Mouse (Mus musculus) urinary bladder, adult 18-20 months (tissue): Measurements from ENCODE around the gene Cfap77.
"Not testable (repeated sequence)": the region's sequence is repeated elsewhere in the genome, so short reads cannot be mapped to it uniquely, and the experiment has no call there.

Source experiments
- DNase-seq, 2 experiments: peaks; one replicate each; pipeline ENCODE4 v3.0.0; 2022; ENCODE audit warnings: low spot score in 2 of 2, mixed read lengths in 2 of 2

The Cfap77 gene

GRCm38 (mm10) chr2:29054991-29055390 lies at the start of gene Cfap77:
TSS of gene Cfap77 (minus strand) at chr2:29055066.
- DNase-seq: peak; percentile 22 to 62

- not testable (repeated sequence) for DNase-seq
Observed at GRCm38 (mm10) chr2:29102416-29103377, 47.8 kb upstream of the Cfap77 start.

DNA sequence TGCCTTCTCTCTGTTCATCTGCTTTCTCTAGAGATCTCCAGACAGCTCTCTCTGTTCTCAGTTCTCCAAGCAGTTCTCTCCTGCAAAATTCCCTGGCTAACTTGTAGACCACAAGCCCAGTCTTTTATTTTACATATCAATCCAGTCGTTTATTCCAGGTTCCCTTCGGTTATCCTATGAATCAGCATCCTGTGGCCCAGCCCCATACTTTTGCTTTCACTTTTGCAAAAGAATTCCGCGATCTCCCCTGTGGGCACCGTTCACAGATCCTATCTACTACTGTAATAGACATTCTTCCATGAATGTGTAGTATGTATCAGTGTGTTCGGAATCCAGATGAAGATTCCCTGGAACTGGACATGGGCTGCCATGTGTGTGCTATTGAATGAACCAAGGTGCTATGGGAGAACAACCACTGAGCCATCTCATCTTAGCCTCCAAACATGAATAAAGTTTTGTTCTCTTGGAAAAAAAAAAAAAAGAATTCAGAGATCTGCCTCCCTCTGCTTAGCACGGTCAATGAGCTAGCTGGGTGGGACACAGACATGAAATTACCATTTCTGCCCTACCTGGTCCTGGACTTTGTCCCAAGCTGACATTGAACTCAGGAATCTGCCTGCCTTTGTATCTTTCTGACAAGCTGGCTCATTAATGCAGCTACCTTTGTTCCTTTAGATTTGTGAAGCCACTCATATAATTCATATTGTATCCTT lies 46.1 kb upstream of the Cfap77 start:
- no peak for DNase-seq

DNA sequence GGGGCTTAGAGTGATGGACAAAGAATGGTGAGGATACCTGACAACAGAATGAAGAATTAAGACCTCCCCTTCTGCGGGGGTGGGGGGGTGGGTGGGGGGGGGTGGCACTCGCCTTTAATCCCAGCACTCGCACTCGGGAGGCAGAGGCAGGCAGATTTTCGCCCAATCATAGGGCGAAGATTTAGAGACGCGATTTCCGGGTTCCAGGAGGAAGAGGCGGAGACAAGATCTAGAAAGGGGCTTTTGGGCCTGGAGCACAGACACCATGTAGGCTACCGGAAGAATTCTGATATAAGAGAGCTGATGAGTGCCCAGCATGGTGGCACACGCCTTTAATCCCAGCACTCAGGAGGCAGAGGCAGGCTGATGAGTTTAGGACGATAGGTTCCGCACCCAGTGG lies 44.8 kb upstream of the Cfap77 start:
- no peak for DNase-seq

DNA sequence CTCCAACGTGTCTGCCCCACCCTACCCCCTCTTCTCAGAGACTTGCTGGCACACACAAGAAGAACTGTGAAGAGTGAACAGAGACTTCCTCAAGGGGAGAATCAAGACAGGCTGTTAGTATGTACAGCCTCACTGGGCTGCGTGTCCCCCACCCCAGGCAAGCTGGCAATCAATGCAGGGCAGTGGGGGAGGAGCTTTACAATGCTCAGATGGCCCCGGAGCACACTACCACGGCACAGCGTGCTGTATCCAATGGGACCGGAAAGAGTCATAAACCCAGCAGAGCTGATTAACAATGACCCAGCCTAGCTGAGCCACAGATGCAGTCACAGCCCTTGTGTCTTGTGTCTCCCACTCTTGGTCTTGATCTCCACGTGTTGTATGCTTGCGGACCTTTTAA lies 43.9 kb upstream of the Cfap77 start:
- DNase-seq: no peak

DNA sequence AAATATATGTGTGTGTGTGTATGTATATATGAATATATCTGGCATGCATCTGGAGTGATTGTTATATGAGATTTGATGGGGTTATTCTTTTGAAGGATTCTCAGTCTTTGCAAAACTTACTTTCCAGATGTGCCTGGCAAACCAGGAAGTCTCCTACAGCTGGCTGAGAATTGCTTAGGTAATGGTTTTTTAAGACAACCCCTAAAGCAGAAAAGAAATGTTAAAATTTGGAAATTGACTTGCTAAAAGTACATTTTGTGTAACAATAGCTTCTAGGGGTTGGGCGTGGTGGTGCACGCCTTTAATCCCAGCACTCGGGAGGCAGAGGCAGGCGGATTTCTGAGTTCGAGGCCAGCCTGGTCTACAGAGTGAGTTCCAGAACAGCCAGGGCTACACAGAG lies 43.1 kb upstream of the Cfap77 start:
- DNase-seq: not testable (repeated sequence)

GRCm38 (mm10) chr2:29097465-29097864 lies 42.6 kb upstream of the Cfap77 start:
- DNase-seq: no peak

DNA sequence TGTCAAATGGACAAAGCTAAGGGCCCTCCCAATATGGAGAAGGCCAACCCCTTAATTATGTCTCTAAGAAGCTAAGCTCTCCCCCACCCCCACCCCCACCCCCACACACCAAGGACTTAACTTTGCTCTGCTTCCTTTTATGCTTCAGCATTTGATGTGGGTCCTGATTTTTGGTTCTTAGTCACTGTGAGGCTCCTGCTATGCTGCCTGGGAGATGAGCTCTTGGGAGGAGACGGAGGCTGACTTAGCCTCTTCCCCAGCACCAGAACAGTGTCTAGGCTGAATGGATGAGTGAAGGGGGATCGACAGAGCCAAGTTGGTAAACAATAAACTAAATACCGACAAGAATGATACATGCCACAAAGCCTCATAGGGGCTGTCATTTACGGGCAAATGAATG lies 41.9 kb upstream of the Cfap77 start:
- DNase-seq: no peak

DNA sequence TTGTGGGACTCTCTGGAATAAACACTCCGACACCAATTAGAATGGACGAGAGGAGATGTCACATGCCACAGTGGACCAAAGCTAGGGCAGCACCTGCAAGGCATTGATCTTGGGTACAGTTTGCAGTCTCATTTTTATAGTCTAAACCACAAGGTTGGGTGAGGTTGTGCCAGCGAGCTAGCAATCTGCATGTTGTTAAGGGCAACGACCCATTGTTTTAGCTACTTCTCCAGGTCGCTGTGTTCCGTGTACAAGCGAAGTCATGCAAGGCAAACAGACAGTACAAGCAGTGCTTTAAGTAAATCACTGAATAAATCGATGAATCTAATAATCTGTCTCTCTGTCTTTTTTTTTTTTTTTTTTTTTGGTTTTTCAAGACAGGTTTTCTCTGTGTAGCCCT lies 40.8 kb upstream of the Cfap77 start:
- DNase-seq: no peak

DNA sequence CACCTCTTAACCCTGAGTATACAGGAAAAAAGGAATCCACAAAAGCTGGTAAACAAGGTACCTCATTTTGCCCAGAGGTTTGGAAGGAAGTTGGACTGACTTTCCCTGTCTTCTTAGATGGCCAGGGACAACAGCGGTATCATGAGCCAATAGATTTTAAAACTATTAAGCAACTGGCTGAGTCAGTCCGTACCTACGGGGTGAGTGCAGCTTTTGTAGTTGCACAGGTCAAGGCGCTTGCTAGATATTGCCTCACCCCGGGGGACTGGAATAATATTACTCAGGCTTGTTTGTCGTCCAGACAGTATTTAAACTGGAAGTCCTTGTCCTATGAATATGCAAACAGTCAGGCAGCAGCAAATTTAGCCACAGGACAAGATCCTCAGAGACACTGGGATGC lies 34.4 kb upstream of the Cfap77 start:
- not testable (repeated sequence) for DNase-seq

GRCm38 (mm10) chr2:29086026-29086425 lies 31.2 kb upstream of the Cfap77 start:
- no peak for DNase-seq

GRCm38 (mm10) chr2:29081965-29082364 lies 27.1 kb upstream of the Cfap77 start:
- DNase-seq: no peak

- DNase-seq: no peak
Observed at GRCm38 (mm10) chr2:29076226-29076625, 21.4 kb upstream of the Cfap77 start.

DNA sequence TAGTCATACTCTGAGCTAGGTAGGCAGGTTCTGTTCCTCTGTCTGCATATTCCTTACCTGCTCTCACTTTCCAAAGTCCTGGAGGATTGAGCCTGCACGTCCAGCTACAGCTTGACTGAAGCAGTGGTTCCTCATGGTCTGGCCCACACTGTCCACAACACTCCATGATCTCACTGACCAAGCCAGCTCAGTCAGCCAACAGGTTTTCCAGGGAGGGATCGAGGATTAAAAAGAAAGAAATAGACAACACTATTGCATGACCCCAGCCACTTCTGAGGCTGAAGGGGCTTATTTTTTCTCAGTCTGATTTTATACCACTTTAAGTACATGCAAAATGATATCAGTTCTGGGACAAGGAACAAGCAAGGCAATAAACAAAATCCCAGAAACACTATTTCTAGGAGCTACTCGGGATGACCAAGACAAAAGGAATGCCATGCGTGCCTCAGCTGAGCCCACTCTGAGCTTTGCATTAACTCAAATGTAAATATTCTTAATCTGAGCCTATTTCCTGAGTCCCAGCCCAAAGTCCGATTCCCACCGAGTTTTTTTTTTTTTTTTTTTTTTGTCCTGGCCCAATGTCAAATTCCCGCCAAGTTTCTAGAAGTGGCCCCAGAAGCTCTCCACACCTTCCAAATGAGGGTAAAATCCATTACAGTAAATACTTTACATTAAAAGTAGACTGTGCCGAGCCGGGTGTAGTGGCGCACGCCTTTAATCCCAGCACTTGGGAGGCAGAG lies 20.6 kb upstream of the Cfap77 start:
- no peak for DNase-seq

GRCm38 (mm10) chr2:29074676-29075075 lies 19.8 kb upstream of the Cfap77 start:
- DNase-seq: no peak

DNA sequence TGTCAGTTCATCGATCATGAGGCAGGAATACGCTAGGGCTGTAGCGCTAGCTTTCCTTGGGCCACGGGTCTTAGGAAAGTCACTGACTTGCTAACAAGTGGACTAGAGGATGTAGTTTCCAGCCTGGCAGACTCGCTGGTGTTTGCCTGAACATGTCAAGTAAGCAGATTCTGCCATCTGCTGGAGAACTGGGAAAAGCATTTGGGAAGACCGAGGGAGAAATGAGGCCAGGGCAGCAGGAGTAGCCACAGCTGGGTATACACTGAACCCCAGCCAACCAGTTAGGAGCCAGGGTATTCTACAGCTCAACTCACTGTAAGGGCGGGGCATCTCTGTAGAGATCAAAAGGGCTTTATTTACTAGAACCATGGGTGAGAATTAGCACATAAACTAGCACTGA lies 11.5 kb upstream of the Cfap77 start:
- DNase-seq: no peak

DNA sequence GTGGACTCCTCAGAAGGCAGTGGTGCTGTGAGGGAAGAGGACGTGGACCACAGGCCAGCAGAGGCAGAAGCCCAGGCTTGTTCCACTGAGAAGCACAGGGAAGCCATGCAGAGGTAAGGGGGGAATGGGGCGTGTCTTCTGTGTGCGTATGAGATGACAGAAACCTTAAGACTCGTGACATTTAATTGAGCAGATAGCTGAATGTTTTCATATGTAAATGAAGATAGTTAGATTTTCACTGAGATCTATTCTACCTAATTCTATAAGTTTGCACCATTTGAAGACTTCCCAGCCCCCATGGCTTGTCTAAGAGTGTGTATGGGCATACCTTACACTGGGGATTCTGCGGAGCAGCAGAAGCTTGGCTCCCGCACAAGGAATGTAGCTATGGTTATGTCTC lies 10.9 kb upstream of the Cfap77 start:
- DNase-seq: no peak

DNA sequence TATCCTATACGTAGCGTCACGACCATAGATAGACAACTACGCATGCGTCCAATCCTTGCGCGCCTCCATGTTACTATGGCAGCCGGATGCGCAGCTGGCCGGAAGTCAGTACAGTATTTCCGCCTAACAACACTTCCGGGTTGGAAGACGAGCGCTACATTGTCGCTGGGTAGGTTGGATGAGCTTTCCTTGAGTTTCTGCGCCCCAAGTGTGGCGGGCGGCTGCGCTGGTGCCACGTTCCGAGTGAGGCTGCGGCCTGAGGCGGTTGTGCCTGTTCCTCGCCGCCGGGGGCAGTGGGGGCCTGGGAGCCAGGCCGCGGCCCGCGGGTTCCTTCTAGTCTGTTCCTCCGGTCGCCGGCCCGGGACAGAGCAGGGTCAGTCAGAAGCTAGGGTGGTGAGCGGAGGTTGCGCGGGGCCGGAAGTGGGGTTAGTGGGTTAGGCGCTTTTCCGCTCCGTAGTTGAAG lies 5.3 kb upstream of the Cfap77 start, which contains the start of gene Ttf1:
Ttf1 (plus strand) TSS at position 128 of the 463 bp plus-strand sequence.
- peak; percentile 71 to 82 for DNase-seq

GRCm38 (mm10) chr2:29054545-29054935 lies 326 bp downstream of the Cfap77 start:
- DNase-seq: no peak

- DNase-seq: peak in 1 of 2 experiments; percentile 21
Observed at GRCm38 (mm10) chr2:29053802-29054544, 893 bp downstream of the Cfap77 start.

DNA sequence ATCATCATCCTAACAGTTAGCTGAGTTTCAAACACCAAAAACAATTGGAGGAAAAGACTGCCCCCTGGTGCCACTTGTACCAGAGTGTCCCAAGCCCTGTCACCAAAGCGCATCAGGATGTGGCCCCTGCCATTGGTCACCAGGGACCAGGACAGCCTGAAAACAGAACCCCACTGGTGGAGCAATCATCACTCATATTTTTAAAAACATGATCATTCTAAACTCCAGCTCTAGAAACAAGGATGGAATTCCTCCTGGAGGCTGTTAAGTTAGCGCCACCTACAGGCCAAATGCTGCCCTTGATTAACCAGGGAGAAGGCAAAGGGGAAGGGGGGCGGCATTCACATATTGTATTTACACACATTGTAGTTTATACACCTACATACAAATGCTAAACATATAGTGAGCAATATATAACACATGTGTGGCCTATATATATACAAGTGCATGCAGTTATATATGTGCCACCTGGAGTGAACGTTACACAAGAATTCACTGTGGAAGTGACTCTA lies 1.9 kb downstream of the Cfap77 start:
- peak in 1 of 2 experiments; percentile 14 for DNase-seq
